Mouse (Mus musculus): ENCODE data around the gene Bik.
"Not testable (repeated sequence)": the region's sequence is repeated elsewhere in the genome, so short reads cannot be mapped to it uniquely, and the experiment has no call there.

Gene Bik

GRCm38 (mm10) chr15:83526424-83527091, at the start of gene Bik:
Bik (plus strand) TSS chr15:83526862.
- DNase-seq (ENCODE audit: low read depth): no peak

GRCm38 (mm10) chr15:83478096-83478495, 48.6 kb upstream of the Bik start:
- DNase-seq (ENCODE audit: low read depth): no peak

- no peak for DNase-seq (ENCODE audit: low read depth)
Observed at GRCm38 (mm10) chr15:83479818-83480217, 46.8 kb upstream of the Bik start.

DNA sequence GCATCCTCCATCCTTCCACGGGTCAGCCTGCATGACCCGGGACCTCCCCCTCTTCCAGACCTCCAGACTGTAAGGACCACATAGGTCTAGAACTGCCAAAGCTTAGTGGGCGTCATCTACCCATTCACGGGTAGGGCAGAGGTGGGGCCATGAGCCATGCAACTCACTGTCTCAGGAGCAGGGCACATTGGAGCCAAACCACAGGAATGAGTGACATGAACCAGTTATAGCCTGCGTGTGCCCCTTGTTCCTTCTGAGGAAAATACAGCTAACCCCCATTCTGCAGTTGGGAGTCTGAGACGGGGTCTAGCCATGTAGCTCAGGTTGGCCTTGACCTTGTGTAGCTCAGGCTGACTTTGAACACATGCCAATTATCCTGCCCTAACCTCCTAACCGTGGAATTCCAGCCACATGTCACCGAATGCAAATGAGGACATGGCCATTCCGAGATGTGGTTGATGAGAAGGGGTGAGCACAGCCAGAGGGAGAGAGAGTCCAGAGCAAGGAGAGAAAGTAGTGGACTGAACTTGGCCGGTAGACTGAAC, 45.4 kb upstream of the Bik start:
- DNase-seq (ENCODE audit: low read depth): peak; percentile 51

GRCm38 (mm10) chr15:83482645-83483224, 43.9 kb upstream of the Bik start:
- DNase-seq (ENCODE audit: low read depth): no peak

GRCm38 (mm10) chr15:83483482-83483881, 43.2 kb upstream of the Bik start:
- DNase-seq (ENCODE audit: low read depth): peak; percentile 74

DNA sequence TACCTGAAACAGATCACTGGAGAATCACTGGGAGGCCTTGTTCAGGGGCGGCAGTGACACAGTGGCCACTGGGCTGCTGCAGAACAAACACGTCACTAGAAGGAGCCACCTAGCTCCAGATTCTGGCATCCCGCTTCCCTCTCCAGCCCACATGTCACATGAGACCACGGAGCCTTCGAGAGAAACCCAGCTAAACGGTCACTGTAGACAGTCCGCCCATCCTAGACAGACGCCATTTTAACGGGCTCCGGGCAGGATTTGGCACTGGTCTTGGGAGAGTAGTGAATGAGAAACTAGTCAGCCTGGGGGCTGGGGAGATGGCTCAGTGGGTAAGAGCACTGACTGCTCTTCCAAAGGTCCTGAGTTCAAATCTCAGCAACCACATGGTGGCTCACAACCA, 42.4 kb upstream of the Bik start:
- no peak for DNase-seq (ENCODE audit: low read depth)

GRCm38 (mm10) chr15:83487477-83488115, 39.1 kb upstream of the Bik start:
- no peak for DNase-seq (ENCODE audit: low read depth)

- DNase-seq (ENCODE audit: low read depth): no peak
Observed at GRCm38 (mm10) chr15:83489471-83489870, 37.2 kb upstream of the Bik start.

GRCm38 (mm10) chr15:83491891-83492290, 34.8 kb upstream of the Bik start:
- DNase-seq (ENCODE audit: low read depth): peak; percentile 43

- no peak for DNase-seq (ENCODE audit: low read depth)
Observed at GRCm38 (mm10) chr15:83493856-83494571, 32.6 kb upstream of the Bik start.

DNA sequence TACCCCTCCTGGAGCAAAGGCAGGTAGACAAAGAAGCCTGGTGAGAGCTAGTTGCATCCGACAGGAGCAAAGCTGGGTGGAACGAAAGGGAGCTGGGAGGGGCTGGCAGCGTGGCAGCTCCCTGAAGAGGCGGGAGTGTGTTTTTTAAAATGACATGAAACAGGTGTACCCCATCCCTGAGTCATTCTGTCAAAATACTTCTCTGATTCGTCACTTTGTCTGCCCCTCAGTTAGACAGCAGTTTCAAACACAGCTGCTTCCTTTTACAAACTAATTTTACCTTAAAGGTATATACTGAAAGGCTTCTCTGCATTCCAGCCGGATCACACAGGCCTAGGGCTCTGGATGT, 32.1 kb upstream of the Bik start:
- DNase-seq (ENCODE audit: low read depth): no peak

DNA sequence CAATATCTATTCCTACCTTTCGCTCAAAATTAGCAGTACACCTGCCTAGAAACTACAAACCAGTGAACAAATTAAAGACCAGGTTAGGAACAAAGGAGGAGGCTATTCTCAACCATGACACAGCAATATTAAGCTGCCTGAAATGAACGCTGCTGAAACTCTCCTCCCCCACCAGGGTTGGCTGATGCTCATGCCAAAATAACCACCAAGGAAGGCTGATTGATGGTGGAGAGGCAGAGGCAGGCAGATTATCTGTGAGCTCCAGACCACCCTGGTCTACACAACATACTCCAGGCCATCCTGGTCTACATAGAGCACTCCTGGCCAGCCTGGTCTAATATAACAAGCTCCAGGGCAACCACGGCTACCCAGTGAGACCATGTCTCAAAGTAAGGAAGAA, 31.5 kb upstream of the Bik start:
- DNase-seq (ENCODE audit: low read depth): no peak

DNA sequence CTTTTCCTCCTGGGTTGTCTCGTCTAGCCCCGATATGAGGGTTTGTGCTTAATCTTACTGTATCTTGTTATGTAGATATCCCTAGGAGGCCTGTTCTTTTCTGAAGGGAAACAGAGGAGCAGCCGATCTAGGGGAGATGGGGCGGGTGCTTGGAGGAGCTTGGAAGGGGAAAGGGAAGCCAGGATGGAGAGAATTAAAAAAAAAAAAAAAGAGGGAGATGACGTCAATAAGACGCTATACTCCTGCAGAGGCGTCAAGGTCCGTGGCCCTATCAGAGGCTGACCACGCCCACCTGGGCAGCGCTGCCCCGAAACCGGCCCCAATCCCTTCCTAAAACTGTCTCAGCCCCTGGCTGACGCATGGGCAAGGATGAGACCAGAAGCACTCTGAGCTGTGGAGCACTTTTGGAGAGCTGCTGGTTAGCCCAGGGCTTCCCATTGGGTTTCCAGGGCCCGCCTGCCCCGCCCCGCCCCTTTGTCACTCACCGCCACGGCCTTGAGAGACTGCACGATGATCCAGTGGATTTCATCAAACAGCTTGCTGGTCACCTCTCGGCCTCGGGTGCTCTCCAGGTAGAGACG, 30.8 kb upstream of the Bik start:
- no peak for DNase-seq (ENCODE audit: low read depth)

DNA sequence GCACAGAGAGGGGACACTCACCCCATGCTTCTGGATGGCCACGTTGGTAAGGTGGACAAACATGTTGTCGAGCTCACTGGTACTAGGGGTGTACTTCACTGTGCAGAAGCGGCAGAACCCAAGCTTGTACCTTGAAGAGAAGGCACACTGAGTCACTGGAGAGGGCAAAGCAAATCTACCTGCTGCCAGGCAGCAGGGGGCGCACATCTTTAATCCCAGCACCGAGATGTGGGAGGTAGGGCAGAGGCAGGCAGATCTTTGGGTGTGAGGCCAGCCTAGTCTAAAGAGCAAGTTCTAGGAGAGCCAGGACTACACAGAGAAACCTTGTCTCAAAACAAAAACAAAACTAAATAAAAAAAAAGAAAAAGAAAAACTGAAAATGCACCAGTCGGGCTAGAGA, 29.4 kb upstream of the Bik start:
- DNase-seq (ENCODE audit: low read depth): no peak

- peak; percentile 52 for DNase-seq (ENCODE audit: low read depth)
Observed at GRCm38 (mm10) chr15:83499211-83499755, 27.4 kb upstream of the Bik start.

GRCm38 (mm10) chr15:83500352-83500751, 26.3 kb upstream of the Bik start:
- peak; percentile 67 for DNase-seq (ENCODE audit: low read depth)

DNA sequence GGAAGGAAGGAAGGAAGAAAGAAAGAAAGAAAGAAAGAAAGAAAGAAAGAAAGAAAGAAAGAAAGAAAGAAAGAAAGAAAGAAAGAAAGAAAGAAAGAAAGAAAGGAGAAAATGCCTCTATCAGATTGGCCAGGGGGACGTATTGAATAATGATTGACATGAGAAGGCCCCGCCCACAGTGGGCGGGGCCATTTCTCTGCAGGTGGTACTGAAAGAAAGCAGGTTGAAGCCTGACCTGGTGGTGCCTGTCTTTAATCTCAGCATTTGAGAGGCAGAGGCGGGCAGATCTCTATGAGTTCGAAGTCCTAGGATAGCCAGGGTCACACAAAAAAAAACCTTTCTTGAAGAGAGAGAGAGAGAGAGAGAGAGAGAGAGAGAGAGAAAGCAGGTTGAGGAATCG, 25.2 kb upstream of the Bik start:
- DNase-seq (ENCODE audit: low read depth): not testable (repeated sequence)

GRCm38 (mm10) chr15:83509950-83510804, 16.5 kb upstream of the Bik start:
- DNase-seq (ENCODE audit: low read depth): no peak

GRCm38 (mm10) chr15:83510805-83511405, 15.8 kb upstream of the Bik start, which contains the start of gene Ttll1:
Ttll1 (minus strand) TSS chr15:83510893.
- peak; percentile 97 for DNase-seq (ENCODE audit: low read depth)
